Mouse (Mus musculus): ENCODE results near the gene Ube2q2. TPM values are rescaled to one million over a fixed set of nuclear protein-coding genes. Genes with fewer than 3 reads are reported as not detected.

Gene Ube2q2
- polyA plus RNA-seq, 1 experiment from 2014 or later: 17.0 TPM

DNA sequence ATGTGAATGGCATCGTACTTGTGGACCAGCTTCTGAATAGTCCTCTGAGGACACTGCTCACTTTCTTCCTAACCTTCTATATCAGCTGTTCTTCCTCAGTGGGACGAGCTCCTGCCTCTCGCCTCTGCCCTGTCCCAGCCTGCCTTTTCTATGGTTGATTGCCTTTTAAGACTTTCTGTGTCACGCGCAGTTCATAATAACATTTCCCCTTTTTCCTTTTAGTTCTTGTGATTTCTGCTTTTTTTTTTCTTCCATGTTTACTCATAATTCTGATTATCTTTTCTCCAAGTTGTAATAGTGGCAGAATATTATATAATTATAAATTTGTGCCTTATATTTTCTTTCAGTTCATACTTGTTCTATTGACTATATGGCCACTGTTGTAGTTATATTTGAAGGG lies 4.3 kb downstream of the Ube2q2 start:
- 88% methylated on average over 5 of the region's 5 CpGs for WGBS
- no peaks in the 10 kb centered on the region for H3K27me3 ChIP-seq (replicated peaks; ENCODE audit: control insufficient read depth, insufficient read depth, low read length)
- no peak overlapping the region for H3K4me2 ChIP-seq (replicated peaks; ENCODE audit: low read depth)
- ATAC-seq: no peak
- H3K4me1 ChIP-seq (replicated peaks; ENCODE audit: control insufficient read depth, insufficient read depth, low read length): peaks cover 3% of the 10 kb centered on the region; the same call in 1 of the 2 replicates
- H3K36me3 ChIP-seq (ENCODE audit: control insufficient read depth, insufficient read depth): no peaks in the 10 kb centered on the region
- no peak overlapping the region for H3K27ac ChIP-seq (ENCODE audit: low read depth, low read length)
- H3K9ac ChIP-seq (ENCODE audit: low read depth, low read length): no peak overlapping the region
- no peak for TF ChIP-seq CTCF (IDR thresholded peaks at IDR 0.05; ENCODE audit: low read depth)
- H3K9me3 ChIP-seq (ENCODE audit: control insufficient read depth): no peaks in the 10 kb centered on the region
- H3K4me3 ChIP-seq (ENCODE audit: low read depth, low read length): no peak overlapping the region

GRCm38 (mm10) chr9:55170655-55171412 lies 22.2 kb downstream of the Ube2q2 start:
- H3K36me3 ChIP-seq (ENCODE audit: control insufficient read depth, insufficient read depth): peaks cover 5% of the 10 kb centered on the region; the same call in 1 of the 2 replicates
- H3K4me3 ChIP-seq (ENCODE audit: low read depth, low read length): no peak overlapping the region
- no peak overlapping the region for H3K27ac ChIP-seq (ENCODE audit: low read depth, low read length)
- 89% methylated on average over 7 of the region's 7 CpGs for WGBS
- no peaks in the 10 kb centered on the region for H3K27me3 ChIP-seq (replicated peaks; ENCODE audit: control insufficient read depth, insufficient read depth, low read length)
- no peak overlapping the region for H3K9ac ChIP-seq (ENCODE audit: low read depth, low read length)
- TF ChIP-seq CTCF (IDR thresholded peaks at IDR 0.05; ENCODE audit: low read depth): no peak
- no peak overlapping the region for H3K4me2 ChIP-seq (replicated peaks; ENCODE audit: low read depth)
- H3K4me1 ChIP-seq (replicated peaks; ENCODE audit: control insufficient read depth, insufficient read depth, low read length): no peaks in the 10 kb centered on the region
- H3K9me3 ChIP-seq (ENCODE audit: control insufficient read depth): no peaks in the 10 kb centered on the region
- no peak for ATAC-seq

DNA sequence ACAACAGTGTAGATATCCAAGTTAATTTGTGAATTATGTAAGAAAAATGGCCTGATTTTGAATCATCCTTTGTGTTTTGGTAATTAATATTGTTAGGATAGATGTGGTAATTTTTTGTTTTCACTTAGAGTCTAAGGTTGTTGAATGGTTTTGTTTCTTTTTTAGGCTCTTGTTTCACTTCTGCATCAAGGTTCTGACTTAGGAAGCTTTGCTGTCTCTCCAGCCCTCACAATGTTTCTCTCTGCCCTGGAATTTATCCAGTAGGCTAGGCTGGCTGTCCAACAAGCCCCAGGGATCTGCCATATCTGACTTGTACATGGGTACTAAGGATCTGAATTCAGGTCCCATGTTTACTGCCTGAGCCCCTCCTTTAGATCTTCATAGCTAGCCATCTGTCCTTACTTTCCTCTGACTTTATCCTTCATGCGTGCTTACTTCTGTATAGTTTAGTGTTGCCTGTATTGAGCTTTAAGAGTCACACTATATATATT lies 23.6 kb downstream of the Ube2q2 start:
- Histone ChIP-seq H3K27me3 (replicated peaks; ENCODE audit: control insufficient read depth, insufficient read depth, low read length) (no peaks in the 10 kb centered on the region), H3K4me3 (ENCODE audit: low read depth, low read length) (no peak overlapping the region), H3K9me3 (ENCODE audit: control insufficient read depth) (no peaks in the 10 kb centered on the region), H3K9ac (ENCODE audit: low read depth, low read length) (no peak overlapping the region), H3K4me2 (replicated peaks; ENCODE audit: low read depth) (no peak overlapping the region), H3K36me3 (ENCODE audit: control insufficient read depth, insufficient read depth) (peaks cover 5% of the 10 kb centered on the region; the same call in 1 of the 2 replicates), H3K27ac (ENCODE audit: low read depth, low read length) (no peak overlapping the region), H3K4me1 (replicated peaks; ENCODE audit: control insufficient read depth, insufficient read depth, low read length) (no peaks in the 10 kb centered on the region)
- no peak for ATAC-seq
- no peak for TF ChIP-seq CTCF (IDR thresholded peaks at IDR 0.05; ENCODE audit: low read depth)
- 90% methylated on average over 1 of the region's 1 CpGs for WGBS

DNA sequence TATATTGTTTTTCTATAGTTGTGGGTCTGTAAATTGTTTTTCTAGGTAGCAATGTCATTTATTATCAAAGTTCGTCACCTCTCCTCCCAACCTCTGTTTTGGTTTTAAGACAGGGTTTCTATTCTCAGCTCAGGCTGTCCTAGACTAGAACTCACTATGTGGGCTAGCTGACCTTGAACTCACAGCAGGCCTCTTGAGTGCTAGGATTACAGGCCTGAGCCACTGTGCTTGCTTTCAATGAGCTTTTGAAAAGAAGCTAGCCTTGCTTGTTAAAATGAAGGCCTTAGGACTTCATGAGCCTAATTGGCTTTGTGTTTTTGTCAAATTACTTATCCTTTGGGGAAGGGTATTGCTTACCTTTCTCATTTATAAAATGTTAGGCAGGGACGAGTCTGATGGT lies 25.6 kb downstream of the Ube2q2 start:
- H3K4me2 ChIP-seq (replicated peaks; ENCODE audit: low read depth): no peak overlapping the region
- peaks cover 5% of the 10 kb centered on the region; the same call in 1 of the 2 replicates for H3K36me3 ChIP-seq (ENCODE audit: control insufficient read depth, insufficient read depth)
- no peaks in the 10 kb centered on the region for H3K4me1 ChIP-seq (replicated peaks; ENCODE audit: control insufficient read depth, insufficient read depth, low read length)
- no peaks in the 10 kb centered on the region for H3K9me3 ChIP-seq (ENCODE audit: control insufficient read depth)
- no peaks in the 10 kb centered on the region for H3K27me3 ChIP-seq (replicated peaks; ENCODE audit: control insufficient read depth, insufficient read depth, low read length)
- no peak overlapping the region for H3K27ac ChIP-seq (ENCODE audit: low read depth, low read length)
- ATAC-seq: no peak
- H3K9ac ChIP-seq (ENCODE audit: low read depth, low read length): no peak overlapping the region
- no peak overlapping the region for H3K4me3 ChIP-seq (ENCODE audit: low read depth, low read length)
- no peak for TF ChIP-seq CTCF (IDR thresholded peaks at IDR 0.05; ENCODE audit: low read depth)
- WGBS: 91% methylated on average over 2 of the region's 2 CpGs

DNA sequence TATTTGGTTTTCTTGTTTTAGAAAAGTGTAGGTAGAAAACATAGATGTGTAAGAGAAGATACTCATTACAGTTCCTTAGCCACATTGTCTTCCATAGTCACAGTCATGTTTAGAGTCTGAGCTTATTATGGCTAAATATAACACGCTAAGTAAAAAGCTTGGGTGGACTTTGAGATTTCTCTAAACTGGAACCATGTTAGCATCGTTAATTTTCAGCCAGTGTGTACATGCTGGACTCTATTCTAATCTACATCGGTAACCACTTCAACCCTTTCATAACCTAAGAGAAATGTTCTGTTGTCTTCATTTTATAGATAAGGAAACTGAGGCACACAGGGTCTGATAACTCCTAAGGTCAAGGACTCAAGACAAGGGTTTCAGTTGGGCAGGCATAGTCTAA lies 47.2 kb downstream of the Ube2q2 start:
- Histone ChIP-seq H3K4me3 (ENCODE audit: low read depth, low read length) (no peak overlapping the region), H3K36me3 (ENCODE audit: control insufficient read depth, insufficient read depth) (peaks cover 11% of the 10 kb centered on the region), H3K9ac (ENCODE audit: low read depth, low read length) (no peak overlapping the region), H3K27ac (ENCODE audit: low read depth, low read length) (no peak overlapping the region), H3K4me1 (replicated peaks; ENCODE audit: control insufficient read depth, insufficient read depth, low read length) (no peaks in the 10 kb centered on the region), H3K9me3 (ENCODE audit: control insufficient read depth) (no peaks in the 10 kb centered on the region), H3K27me3 (replicated peaks; ENCODE audit: control insufficient read depth, insufficient read depth, low read length) (no peaks in the 10 kb centered on the region), H3K4me2 (replicated peaks; ENCODE audit: low read depth) (no peak overlapping the region)
- 70% methylated on average over 3 of the region's 3 CpGs for WGBS
- no peak for TF ChIP-seq CTCF (IDR thresholded peaks at IDR 0.05; ENCODE audit: low read depth)
- ATAC-seq: no peak

DNA sequence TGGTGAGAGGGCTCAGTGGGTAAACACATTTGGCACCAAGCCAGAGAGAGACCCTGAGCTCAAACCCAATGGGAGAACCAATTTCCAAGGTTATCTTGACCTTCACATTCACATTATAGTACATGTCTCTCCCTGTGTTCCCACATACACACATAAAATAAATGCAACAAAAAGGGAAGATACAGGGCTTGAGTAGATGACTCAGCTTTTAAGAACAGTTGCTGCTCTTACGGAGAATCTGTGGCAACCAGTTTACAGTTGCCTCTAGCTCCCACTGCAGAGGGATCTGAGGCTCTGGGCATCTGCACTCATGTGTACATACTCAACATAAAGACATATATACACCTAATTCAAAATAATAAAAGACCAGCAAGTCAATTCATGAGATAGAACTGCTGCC lies 49.6 kb downstream of the Ube2q2 start:
- Histone ChIP-seq H3K4me2 (replicated peaks; ENCODE audit: low read depth) (no peak overlapping the region), H3K9me3 (ENCODE audit: control insufficient read depth) (no peaks in the 10 kb centered on the region), H3K27ac (ENCODE audit: low read depth, low read length) (no peak overlapping the region), H3K4me1 (replicated peaks; ENCODE audit: control insufficient read depth, insufficient read depth, low read length) (no peaks in the 10 kb centered on the region), H3K9ac (ENCODE audit: low read depth, low read length) (no peak overlapping the region), H3K4me3 (ENCODE audit: low read depth, low read length) (no peak overlapping the region), H3K27me3 (replicated peaks; ENCODE audit: control insufficient read depth, insufficient read depth, low read length) (no peaks in the 10 kb centered on the region), H3K36me3 (ENCODE audit: control insufficient read depth, insufficient read depth) (peaks cover 2% of the 10 kb centered on the region; the same call in 1 of the 2 replicates)
- 93% methylated on average over 1 of the region's 1 CpGs for WGBS
- ATAC-seq: no peak
- TF ChIP-seq CTCF (IDR thresholded peaks at IDR 0.05; ENCODE audit: low read depth): no peak
